Mouse (Mus musculus) cerebellum, postnatal 25 days (tissue): ENCODE measurements around the gene Ulbp1.
"Not testable (repeated sequence)": the region's sequence is repeated elsewhere in the genome, so short reads cannot be mapped to it uniquely, and the experiment has no call there.

Source experiments
- DNase-seq, 2 experiments: peaks; one replicate each; pipeline ENCODE4 v3.0.0; 2021; ENCODE audit warnings: mixed read lengths in 2 of 2

The Ulbp1 gene

DNA sequence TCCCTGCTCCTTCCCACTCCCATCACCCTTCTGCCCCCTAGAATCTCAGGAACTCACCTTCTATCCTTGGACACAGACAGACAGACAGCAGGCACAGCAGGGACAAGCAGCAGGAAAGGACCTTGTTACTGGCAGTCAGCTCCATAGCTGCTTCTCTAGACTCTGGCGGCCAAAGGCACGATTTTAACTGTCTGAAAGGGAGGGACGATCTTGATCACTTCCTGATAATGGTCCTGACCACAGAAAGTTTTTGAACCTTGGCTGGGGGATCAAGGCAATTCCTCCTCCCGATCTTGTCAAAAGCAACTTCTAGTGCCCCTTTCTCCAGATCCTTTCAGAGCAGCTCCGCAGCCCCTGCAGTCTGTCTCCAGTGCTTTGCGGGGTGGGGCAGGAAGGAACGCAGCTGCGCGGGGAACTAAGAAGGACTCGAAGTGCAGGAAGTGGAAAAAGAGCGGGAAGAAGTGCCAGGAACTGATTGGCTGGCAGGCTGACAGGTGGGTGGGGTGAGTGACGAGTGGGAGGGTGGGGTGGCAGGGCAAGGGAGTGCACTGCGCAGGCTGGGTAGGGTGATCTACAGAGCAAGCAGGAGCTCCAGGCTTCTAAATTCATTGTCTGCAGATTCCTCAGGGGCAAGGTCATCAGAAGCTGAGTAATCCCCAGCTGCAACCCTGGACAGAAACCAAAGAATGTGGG, at the start of gene Ulbp1:
Ulbp1 (minus strand) TSS at position 442 of the 693 bp plus-strand sequence.
- peak; percentile 22 to 55 for DNase-seq

DNA sequence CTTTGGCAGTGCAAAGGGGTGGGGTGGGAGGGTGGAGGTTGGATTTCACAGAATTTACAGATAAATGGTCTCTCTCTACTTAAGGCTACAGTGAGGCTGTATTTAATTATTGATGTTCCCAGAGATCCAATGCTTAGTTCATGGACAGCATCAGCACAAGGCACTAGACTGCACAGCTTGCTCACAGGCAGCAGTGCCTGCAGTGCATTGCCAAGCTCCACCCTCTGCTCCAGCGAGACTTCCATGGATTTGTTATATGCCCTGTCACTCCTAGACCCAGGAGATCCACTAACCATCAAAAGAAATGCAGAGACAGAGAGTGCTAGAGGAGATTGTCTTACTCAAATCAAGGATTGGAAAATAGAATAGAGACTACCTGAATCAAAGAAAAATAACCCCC, 24.7 kb upstream of the Ulbp1 start:
- not testable (repeated sequence) for DNase-seq

DNA sequence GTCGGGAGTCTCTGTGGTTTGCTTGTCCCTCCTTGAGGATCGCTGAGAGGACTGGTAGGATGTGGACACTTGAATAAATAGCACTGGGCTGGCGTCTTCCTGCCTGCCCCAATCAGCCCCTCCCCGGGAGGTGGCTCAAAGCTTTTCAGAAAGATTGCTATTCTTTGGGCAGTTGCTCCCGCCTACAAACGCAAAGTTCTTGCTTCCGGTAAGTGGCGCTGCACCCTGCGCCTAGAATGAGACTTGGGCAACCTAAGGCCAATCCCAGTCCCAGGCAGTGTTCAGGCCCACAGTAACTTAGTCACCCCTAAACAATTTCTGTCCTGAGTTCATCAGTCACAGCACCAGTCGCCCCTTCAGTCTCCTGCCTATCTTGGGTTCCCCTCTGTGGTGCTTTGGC, 18.9 kb upstream of the Ulbp1 start:
- not testable (repeated sequence) for DNase-seq

DNA sequence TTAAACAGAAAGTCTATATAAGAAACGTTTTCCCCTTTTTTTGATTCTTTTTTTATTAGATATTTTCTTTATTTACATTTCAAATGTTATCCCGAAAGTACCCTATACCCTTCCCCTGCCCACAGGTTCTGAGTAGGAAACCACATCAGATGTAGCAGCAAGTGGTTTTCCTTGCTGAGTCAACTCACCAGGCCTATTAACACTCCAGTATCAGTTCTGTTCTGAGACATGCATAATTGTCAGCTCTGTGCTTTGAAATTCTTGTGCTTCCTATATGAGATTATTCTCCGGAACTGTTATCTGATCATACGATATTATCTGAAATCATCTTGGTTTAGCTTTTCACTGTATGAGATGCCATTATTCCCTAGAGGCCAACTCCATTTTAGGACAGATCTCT, 10.2 kb upstream of the Ulbp1 start:
- DNase-seq: no peak

DNA sequence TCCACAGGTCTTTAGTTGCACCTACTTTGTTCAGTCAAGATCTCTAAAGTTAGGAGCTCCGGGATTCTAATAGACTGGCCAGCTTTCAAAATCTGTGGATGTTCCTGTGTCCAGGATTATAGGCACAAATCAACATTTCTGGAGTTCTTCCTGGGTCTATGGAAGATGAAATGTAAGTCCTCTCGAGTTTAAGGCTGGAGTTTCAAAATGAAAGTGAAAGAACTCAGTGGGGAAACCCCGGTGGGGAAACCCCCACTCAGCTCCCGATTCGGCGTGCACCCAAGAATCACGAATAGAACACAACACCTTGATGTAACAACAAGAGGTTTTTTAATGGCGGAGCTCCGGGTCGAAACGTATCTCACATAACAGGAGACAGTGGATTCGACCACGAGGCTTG, 787 bp upstream of the Ulbp1 start:
- not testable (repeated sequence) for DNase-seq

DNA sequence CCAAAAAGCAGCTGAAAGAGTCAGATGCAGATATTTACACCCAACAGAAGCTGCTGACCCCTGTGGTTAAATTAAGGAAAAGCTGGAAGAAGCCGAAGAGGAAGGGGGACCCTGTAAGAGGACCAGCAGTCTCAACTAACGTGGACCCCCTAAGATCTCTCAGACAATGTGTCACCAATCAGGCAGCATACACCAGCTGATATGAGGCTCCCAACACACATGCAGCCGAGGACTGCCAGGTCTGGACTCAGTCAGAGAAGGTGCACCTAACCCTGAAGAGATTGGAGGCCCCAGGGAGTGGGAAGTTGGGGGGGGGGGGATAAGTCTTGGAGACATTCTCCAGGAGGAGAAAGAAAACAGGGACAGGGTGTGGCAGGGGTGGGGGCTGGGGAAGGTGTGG, 1.8 kb downstream of the Ulbp1 start:
- no peak for DNase-seq

DNA sequence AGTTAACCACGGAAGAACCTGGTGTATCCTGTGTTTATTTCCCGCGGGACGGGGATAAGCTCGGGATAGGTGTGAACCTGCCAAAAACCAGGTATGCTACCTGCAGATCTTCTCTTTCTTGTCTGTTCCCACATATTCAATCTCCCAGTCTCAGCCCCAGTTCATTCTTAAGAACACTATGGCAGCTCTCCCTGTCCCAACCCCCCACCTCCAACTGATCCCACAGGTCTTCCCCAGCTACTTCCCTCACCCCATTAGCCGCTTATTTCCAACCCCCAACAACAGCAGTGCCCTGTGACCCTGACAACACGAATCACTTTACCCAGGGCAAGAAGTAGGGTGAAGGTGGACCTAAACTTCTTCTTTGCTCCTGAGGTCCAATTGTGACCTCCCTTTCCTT, 3.0 kb downstream of the Ulbp1 start:
- no peak for DNase-seq

DNA sequence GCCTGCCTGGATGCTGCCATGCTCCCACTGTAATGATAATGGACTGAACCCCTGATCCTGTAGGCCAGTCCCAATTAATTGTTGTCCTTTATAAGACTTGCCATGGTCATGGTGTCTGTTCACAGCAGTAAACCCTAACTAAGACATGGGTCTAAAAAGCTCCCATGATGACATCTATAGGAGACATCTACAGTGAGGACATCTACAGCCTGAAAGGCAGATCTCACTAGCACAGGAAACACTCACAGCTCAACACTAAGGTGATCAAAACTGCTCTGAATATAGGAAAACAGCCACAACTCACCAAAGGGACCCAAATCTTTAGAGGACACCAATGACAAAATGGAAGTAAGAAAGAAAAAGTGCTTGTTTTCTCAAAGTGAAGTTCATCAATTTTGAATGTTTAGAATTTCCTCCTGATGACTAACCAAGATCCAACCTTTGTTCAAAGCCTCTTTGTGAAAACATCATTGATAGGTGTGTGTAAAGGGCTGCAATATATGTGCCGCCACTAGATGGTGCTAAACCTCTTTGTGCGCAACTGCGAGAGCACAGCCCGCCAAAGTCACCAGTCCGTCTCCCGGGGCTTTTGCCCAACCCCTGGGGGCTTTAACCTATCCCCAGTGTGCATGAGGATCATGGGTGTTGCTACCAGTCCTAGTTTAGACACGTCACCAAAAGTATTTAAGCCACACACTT, 3.6 kb downstream of the Ulbp1 start:
- peak; percentile 74 to 81 for DNase-seq

DNA sequence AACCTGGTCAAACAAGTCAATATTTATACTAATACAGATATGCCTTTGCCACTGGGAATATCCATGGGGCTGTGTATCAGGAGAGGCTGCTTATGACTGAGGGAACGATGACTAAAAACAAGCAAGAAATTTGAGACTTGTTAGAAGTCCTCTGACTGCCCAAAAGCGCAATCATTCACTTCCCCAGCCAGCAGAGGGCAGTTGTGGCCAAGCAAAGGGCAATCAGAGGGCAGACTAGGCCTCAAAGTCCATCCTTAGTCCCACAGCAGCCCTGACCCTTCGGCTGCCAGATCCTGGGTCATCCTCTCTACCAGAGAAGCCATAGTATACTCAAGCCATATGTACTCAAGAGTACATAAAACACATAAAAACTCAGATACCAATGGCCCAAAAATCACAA, 11.4 kb downstream of the Ulbp1 start:
- peak in 1 of 2 experiments; percentile 10 for DNase-seq

DNA sequence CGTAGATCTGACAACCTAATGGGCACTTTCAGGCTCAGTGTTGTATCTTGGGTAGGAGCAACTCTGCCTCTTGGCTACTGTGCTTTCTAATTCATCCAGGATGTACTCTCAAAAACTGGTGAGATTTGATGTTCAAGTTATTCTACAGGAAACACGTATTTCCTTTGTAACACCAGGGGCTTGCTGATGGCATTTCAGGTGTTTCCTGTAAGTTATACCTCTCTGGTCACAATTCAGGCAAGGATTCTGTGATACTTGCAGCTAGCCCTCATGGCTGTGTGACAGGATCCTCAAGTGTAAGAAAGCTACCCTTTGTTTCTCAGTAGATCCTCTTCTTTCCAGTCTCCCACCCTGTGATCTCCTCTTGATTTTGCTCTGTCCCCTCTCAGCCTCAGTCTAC, 34.5 kb downstream of the Ulbp1 start:
- DNase-seq: no peak

DNA sequence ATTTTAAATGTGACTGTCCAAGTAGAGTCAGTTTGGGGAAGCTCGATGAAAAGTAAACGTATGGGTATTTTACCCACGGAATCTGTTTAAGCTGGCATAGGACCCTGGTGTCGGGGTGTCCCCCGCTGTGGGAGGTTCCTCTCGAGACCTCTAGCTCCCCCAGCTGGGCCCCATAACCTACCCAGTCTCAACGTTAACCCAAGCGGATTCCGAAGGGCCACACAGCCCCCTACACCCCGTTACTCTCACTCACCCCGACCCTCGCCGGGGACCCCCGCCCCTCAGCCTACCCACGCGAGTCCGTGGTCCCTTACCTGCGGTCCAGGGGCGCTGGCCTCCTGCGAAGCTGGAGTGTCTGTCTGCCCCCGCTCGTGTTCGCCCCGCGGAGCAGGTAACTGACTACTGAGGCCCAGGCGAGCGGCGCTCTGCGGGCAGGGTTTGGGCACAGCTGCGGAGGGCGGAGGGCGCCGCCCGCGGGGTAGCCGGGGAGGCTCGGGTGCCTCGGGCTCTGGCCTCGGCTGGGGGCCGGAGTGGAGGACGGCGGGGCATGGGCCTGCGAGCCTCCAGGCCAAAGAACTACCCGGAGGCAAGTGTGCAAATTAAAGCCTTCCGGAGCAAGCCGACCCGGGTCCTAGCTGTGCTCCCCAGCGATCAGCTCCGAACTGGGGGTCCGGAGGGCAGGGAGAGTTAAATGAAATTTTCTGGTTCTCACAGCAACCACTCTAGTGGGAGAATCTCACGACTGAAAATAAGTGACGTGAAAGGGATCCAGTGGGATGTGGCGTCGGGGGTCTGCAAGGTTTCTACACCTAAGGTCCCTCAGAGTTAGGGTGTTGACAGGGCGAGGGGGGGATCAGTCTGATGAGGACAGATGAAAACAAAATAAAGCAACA, 80.0 kb downstream of the Ulbp1 start:
- DNase-seq: peak; percentile 9 to 16

DNA sequence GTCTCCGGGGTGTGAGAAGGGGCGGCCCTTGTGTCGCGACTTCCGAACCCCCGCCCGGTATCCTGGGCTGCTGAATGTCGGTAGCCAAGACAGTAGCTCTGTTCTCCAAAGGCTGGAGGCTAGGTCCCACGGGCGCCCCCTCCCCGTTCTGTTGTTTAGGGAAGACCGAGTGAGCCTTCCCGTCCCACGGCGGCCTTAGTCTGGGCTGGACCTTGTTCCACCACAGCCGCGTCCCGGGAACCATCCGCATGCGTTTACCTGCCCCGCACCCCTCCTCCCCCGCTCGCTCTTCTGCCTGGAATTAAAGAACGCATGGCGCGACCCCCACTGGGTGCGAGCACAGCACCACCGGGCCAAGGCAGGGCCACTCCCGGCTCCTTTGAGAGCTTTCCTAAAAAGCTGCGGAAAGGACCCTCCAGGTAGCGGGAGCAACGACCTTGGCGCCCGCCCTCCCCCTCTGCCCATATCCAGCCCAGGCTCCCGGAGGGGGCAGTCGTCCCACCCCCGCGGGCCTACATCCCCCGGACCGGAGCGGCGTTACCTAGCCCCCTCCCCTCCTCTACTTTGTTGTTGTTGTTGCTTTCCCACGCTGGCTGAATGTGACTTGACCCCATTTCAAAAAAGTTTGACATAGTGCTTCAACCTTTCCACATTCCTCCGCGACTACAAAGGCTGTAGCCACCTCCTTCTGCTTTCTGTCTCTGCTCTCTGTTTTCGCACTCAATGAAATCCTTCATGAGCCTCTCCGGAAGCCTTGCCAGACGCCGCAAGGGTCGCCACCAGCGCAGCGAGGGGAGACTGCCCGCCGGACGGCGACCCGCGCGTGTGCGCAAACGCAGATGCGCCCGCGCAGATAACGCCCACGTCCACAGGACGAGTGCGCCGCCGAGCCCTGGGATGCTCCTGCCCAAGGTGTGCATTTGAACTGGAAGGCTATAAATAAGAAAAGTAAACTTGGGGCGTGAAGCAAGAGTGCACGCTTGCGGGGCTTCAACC, 81.2 kb downstream of the Ulbp1 start:
- peak; percentile 14 to 20 for DNase-seq

DNA sequence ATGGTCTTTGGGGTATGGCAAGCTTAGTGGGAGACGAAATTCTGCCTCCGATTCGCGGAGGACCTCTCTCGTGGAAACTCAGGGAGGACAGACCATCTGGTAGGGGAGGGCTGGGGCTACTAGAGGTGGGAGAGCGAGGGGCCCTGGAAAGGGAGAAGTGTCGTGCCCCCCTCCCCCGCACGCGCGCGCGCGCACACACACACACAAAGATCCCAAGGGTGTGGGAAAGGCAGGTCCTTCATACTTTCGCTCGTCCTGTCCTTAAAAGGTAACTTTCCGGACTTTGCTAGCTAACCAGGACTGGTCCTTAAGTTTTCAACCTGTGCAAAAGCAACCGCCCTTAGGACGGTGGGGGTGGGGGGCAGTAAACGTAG, 81.9 kb downstream of the Ulbp1 start:
- DNase-seq: peak; percentile 9 to 23

DNA sequence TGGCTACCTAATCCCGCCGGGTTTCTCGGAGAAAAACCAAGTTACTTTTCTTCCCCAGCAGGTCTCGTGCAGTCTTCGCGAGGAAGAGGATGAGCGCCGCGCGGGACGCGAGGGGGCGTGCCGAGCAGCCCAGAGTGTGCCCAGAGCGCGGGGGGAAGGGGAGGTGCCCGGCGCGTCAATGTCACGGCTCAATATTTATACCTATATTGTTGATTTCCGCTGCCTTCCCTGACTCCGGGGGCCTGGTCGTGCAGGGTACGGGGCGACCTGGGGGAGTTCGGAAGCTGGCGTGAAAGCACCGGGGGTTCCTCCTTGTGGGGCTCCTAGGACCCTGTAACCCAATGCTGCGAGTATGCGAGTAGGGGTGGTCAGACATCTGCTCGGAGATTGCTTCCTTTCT, 82.3 kb downstream of the Ulbp1 start:
- DNase-seq: peak; percentile 26 to 42
